Mouse (Mus musculus) kidney, postnatal 0 days (tissue): ENCODE results near the gene Shisa4. TPM values are rescaled to one million over a fixed set of nuclear protein-coding genes. Genes with fewer than 3 reads are reported as not detected.

Experiments
- ATAC-seq: fragments of 200-750 bp; cut with Nextera tagmentation; replicated peaks from 2 replicates; pipeline ENCODE4 v1.8.0; 2017; ENCODE audit warnings: low read depth, moderate number of reproducible peaks, moderate TSS enrichment, moderate library complexity; ENCODE audit not compliant: low FRiP score
- DNase-seq: peaks from one replicate; pipeline ENCODE4 v3.0.0-alpha.2; 2016; ENCODE audit warnings: low spot score
- H3K27ac ChIP-seq: fragments of 300-500 bp; sonication (generic); 2 replicates; pipeline ENCODE4 v1.5.1; 2014; ENCODE audit warnings: mild to moderate bottlenecking
- H3K27me3 ChIP-seq: fragments of 300-500 bp; sonication (generic); 2 replicates; pipeline ENCODE4 v1.6.1; 2014; ENCODE audit warnings: low read length, mixed read lengths; ENCODE audit not compliant: insufficient read depth
- H3K36me3 ChIP-seq: fragments of 300-500 bp; sonication (generic); 2 replicates; pipeline ENCODE4 v1.6.1; 2014; ENCODE audit warnings: low read length, mixed read lengths; ENCODE audit not compliant: insufficient read depth
- H3K4me1 ChIP-seq: fragments of 300-500 bp; sonication (generic); replicated peaks from 2 replicates; pipeline ENCODE4 v1.6.1; 2014; ENCODE audit warnings: antibody characterized with exemption, low read length, mixed read lengths; ENCODE audit not compliant: insufficient read depth
- H3K4me2 ChIP-seq: fragments of 300-500 bp; sonication (generic); 2 replicates; pipeline ENCODE4 v1.6.1; 2014; ENCODE audit warnings: mild to moderate bottlenecking, low read length, moderate library complexity, mixed read lengths
- H3K4me3 ChIP-seq: fragments of 300-500 bp; sonication (generic); replicated peaks from 2 replicates; pipeline ENCODE4 v1.5.1; 2014; ENCODE audit warnings: low read depth, low read length
- H3K9ac ChIP-seq: fragments of 300-500 bp; sonication (generic); 2 replicates; pipeline ENCODE4 v1.6.1; 2014; ENCODE audit warnings: low read depth, low read length
- H3K9me3 ChIP-seq: fragments of 300-500 bp; sonication (generic); replicated peaks from 2 replicates; pipeline ENCODE4 v1.6.1; 2016; ENCODE audit warnings: low read length, inconsistent platforms, mixed read lengths
- CTCF ChIP-seq: IDR thresholded peaks from 2 replicates; pipeline ENCODE4 v1.5.1; 2016; ENCODE audit warnings: antibody characterized with exemption, low read depth, mild to moderate bottlenecking, moderate library complexity
- WGBS: fragments of 180-500 bp; shearing (Covaris S2); extraction: QIAGEN DNeasy Blood & Tissue Kit; methylation state at CpG from one replicate; pipeline ENCODE4 v1.1.7; 2014; 5-methylcytosine and 5-hydroxymethylcytosine counted together
- polyA plus RNA-seq: library from polyadenylated mRNA; unstranded; fragments of >200 nt; fragmentation: Nextera tagmentation; extraction: Ambion mirVana; gene quantifications from 2 replicates; pipeline ENCODE4 v1.2.1, GENCODE M21; 2015

Shisa4 gene
- polyA plus RNA-seq, 1 experiment from 2014 or later, result 42.9 TPM

DNA sequence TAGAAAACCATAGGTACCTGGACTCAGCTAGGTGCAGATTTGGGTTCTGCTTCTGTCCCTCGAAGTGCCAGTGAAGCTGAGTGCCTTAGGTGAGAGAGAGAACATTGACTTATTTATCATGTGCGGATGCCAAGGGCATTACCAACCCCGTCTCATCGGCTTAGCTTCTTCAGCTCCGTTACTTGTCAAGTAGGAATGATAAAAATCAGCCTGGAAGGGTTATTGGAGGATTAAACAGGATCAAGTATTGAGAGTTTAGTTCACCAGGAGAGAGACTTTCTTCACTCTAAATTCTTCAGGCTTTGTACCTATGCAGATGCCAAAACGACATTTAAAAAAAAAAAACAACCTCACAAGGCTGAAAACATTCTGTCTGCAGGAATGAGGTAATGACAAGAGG is 44.5 kb downstream of the Shisa4 start:
- no peaks in the 10 kb centered on the region for H3K9me3 ChIP-seq
- no peaks in the 10 kb centered on the region for H3K27me3 ChIP-seq
- no peaks in the 10 kb centered on the region for H3K36me3 ChIP-seq
- H3K4me2 ChIP-seq, result no peak overlapping the region
- no peak for DNase-seq
- no peak overlapping the region for H3K27ac ChIP-seq
- no peak for ATAC-seq
- H3K4me3 ChIP-seq, result no peak overlapping the region
- WGBS, result 78% methylated on average over 6 of the region's 6 CpGs
- no peak overlapping the region for H3K9ac ChIP-seq
- no peak for TF ChIP-seq CTCF
- H3K4me1 ChIP-seq, result no peaks in the 10 kb centered on the region

DNA sequence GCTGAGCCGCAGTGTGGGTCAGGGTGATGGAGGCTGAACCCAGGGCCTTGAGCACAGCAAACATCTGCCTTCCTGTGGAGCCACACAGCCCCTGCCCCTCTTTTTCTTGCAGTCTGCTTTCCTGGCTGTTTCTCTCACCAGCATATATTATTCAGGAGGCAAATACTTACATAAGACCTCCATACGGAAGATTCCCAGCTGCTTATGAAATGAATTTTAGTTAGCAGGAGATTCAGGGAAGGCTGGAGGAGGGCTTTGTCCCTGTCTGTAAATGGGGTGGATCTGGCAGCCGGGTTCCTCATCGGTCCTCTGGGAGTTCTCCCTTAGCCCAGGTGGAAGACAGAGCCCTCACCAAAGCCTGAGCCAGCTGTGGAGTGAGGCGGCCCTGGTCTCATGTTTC is 46.7 kb downstream of the Shisa4 start:
- Histone ChIP-seq H3K27me3 (no peaks in the 10 kb centered on the region), H3K4me2 (no peak overlapping the region), H3K4me3 (no peak overlapping the region), H3K9ac (no peak overlapping the region), H3K4me1 (no peaks in the 10 kb centered on the region), H3K9me3 (no peaks in the 10 kb centered on the region), H3K36me3 (no peaks in the 10 kb centered on the region), H3K27ac (no peak overlapping the region)
- 42% methylated on average over 5 of the region's 5 CpGs for WGBS
- no peak for DNase-seq
- no peak for ATAC-seq
- TF ChIP-seq CTCF, result no peak

DNA sequence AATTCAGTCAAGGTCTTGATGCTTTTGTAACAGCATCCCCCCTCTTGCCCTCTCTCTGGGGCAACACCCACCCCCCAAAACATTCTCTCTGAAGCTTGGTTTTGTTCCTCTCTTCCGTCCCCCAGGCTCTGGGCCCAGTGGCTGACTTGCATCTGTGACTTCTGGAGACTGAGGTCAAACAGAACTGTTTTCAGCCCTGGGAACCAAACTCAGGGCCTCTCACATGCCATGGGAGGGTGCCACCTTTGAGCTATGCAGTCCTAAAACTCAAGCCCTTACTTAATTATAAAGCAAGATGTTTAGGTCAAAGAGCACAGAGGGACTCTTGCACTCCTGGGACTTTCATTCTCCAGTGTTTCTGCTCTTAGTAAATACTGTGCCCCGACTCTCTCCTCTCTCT is 49.1 kb downstream of the Shisa4 start:
- Histone ChIP-seq H3K9ac (no peak overlapping the region), H3K36me3 (no peaks in the 10 kb centered on the region), H3K4me3 (0 out of 2 replicates have a peak overlapping the region, but pooled peaks have one; percentile 2), H3K4me2 (0 out of 2 replicates have a peak overlapping the region, but pooled peaks have one; percentile 45), H3K9me3 (no peaks in the 10 kb centered on the region), H3K27ac (no peak overlapping the region), H3K4me1 (no peaks in the 10 kb centered on the region), H3K27me3 (no peaks in the 10 kb centered on the region)
- DNase-seq (no peak), ATAC-seq (no peak)
- 82% methylated on average over 2 of the region's 2 CpGs for WGBS
- no peak for TF ChIP-seq CTCF

DNA sequence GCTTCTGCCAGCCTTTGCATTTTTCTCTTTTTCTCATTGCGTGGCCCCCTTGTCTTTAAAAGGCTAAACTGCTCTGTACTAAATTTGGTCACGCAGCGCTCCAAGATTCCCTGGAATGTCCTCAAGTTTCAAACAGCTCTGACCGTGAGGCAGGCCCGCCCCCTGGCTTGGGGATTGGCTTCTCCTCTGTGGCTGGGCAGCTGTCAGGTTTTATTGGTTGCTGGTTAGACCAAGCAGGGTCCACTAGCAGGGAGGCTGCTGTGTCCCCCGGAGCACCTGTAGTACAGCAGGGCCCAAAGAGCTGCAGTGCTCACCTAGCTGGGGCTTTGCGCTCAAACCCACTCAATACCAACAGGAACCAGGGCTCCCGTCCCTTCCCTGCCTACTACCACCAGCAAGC is 50.5 kb downstream of the Shisa4 start, which contains the start of gene Lmod1:
Gene Lmod1 (plus strand): TSS at position 237 of the 400 bp plus-strand sequence.
- 6% methylated on average over 8 of the region's 8 CpGs for WGBS
- peak; percentile 51 for TF ChIP-seq CTCF
- Histone ChIP-seq H3K4me1 (no peaks in the 10 kb centered on the region), H3K27ac (no peak within 1 kb of the TSS), H3K9ac (peak within 1 kb of the TSS; percentile 9; the same call in 1 of the 2 replicates), H3K27me3 (no peaks in the 10 kb centered on the region), H3K4me2 (peak within 1 kb of the TSS; percentile 45), H3K4me3 (peak within 1 kb of the TSS; percentile 21; the same call in 1 of the 2 replicates), H3K36me3 (no peaks in the 10 kb centered on the region), H3K9me3 (no peaks in the 10 kb centered on the region)
- peak; percentile 93 for DNase-seq
- peak; percentile 90 for ATAC-seq

DNA sequence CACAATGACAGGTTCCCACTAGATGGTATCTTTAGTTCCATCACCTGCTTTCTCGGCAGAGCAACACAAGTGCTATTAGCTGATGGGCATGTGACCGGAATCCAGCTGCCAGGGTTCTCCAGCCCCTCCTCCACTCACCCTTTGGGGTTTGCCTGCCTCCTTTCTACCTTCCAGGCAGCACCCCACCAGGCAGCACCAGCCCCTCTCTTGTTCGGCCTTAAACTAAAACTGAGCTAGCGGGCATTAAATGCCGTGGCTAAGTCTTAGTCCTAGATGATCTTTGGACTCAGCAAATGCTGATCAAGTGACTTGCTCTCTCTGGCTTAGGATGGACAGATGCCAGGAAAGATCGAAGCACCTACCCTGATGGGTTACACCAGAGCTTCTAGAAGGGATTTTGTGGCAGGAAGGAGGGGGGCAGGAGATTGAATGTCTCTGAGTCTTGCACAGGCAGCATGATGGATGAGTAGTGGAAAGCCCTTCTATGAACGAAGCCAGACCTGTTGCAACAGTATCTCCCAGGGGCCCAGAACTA is 51.6 kb downstream of the Shisa4 start:
- no peak for TF ChIP-seq CTCF
- H3K27ac ChIP-seq, result no peak overlapping the region
- ATAC-seq (no peak), DNase-seq (no peak)
- no peaks in the 10 kb centered on the region for H3K9me3 ChIP-seq
- no peaks in the 10 kb centered on the region for H3K4me1 ChIP-seq
- no peak overlapping the region for H3K9ac ChIP-seq
- no peaks in the 10 kb centered on the region for H3K27me3 ChIP-seq
- no peak overlapping the region for H3K4me2 ChIP-seq
- 60% methylated on average over 7 of the region's 7 CpGs for WGBS
- H3K4me3 ChIP-seq, result no peak overlapping the region
- H3K36me3 ChIP-seq, result no peaks in the 10 kb centered on the region

Other genes starting within 250 kb of the Shisa4 start
- 0.38 and 0.42 TPM in 2 replicates for gene Ptpn7, start 242.5 kb downstream of the Shisa4 start, polyA plus RNA-seq
- gene Arl8a, start 228.4 kb downstream of the Shisa4 start, polyA plus RNA-seq, result 47.4 and 49.3 TPM in 2 replicates
- not detected in 2 replicates for gene Gpr37l1, start 207.6 kb downstream of the Shisa4 start, polyA plus RNA-seq
- gene Elf3, start 116.7 kb downstream of the Shisa4 start, polyA plus RNA-seq, result 36.1 and 39.2 TPM in 2 replicates
- gene Rnpep, start 91.2 kb downstream of the Shisa4 start, polyA plus RNA-seq, result 56.5 and 62.8 TPM in 2 replicates
- gene Timm17a, start 61.5 kb downstream of the Shisa4 start, polyA plus RNA-seq, result 314 and 318 TPM in 2 replicates
- 2.1 and 2.9 TPM in 2 replicates for gene Lmod1, start 50.4 kb downstream of the Shisa4 start, polyA plus RNA-seq
- gene Ipo9, start 55.3 kb upstream of the Shisa4 start, polyA plus RNA-seq, result 53.1 and 65.4 TPM in 2 replicates
- gene Nav1, start 232.1 kb upstream of the Shisa4 start, polyA plus RNA-seq, result 9.1 and 9.3 TPM in 2 replicates